In the genomic region with DNA sequence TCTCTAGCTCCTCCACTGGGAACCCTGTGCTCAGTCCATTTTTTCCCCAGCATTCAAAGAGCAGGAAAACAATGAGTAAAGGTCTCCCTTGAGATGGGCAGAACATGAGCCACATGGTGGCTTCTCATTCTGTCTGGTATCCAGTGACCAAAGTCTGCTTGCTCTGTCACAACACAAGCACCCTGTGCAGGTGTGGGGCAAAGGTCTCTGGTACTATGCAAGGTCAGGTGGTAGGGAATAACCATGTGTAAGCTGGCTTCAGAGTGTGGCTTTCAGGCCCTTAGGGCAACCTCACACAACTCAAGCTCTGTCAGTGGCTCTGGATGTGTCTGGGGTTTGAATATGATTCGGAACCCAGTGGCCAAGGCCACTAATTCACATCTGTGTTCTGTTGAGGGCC, we compare ENCODE assay signal across 23 mouse cellular contexts. TPM values are rescaled to one million over a fixed set of nuclear protein-coding genes. Genes with fewer than 3 reads are reported as not detected.
DNase-seq lines count a peak whose midpoint lies in the region; ATAC-seq and TF ChIP-seq lines count a peak whose summit lies in the region.
"Had no signal": no experiment of that assay in that cellular context is flagged by ENCODE, and none has a peak within 500 bp of the region (broad histone marks: within the 10 kb centered on the region; RNA-seq: fewer than 3 reads in every experiment).

No protein-coding gene starts in this region.

- peak; percentile 51; the same call in 1 of the 2 replicates for TF ChIP-seq EP300 in liver, postnatal 0 days (IDR thresholded peaks at IDR 0.05; ENCODE audit: low read depth)

- ATAC-seq in kidney, postnatal 0 days (replicated peaks; ENCODE audit: low FRiP score, low read depth): peak; percentile 46; the same call in 1 of the 2 replicates
- peak; percentile 96 for ATAC-seq in intestine, embryonic 16.5 days
- peak; percentile 65; the same call in 1 of the 2 replicates for ATAC-seq in liver, embryonic 11.5 days (replicated peaks; ENCODE audit: low FRiP score)
- ATAC-seq in liver, postnatal 0 days: peak; percentile 99
- ATAC-seq in activated CD4-positive, CD25-positive, alpha-beta regulatory T cell, adult 4 months: no peak
- ATAC-seq: forebrain, embryonic 14.5 days had no signal

- H3K27me3 ChIP-seq in kidney, postnatal 0 days (ENCODE audit: insufficient read depth, low read length): no peaks in the 10 kb centered on the region
- H3K27me3 ChIP-seq in intestine, embryonic 16.5 days (replicated peaks; ENCODE audit: control insufficient read depth, insufficient read depth, low read length): no peaks in the 10 kb centered on the region
- H3K27me3 ChIP-seq in liver, embryonic 11.5 days (replicated peaks; ENCODE audit: control insufficient read depth, insufficient read depth, low read length): no peaks in the 10 kb centered on the region
- H3K27me3 ChIP-seq in liver, postnatal 0 days (ENCODE audit: insufficient read depth, low read length): no peaks in the 10 kb centered on the region
- H3K27me3 ChIP-seq: hindbrain, embryonic 15.5 days; limb, embryonic 13.5 days; lung, embryonic 15.5 days had no signal

- 85% methylated on average over 1 of the region's 1 CpGs for WGBS in kidney, postnatal 0 days
- 88% methylated on average over 1 of the region's 1 CpGs for WGBS in intestine, embryonic 16.5 days
- WGBS in liver, embryonic 11.5 days: 79% methylated on average over 1 of the region's 1 CpGs
- 76% methylated on average over 1 of the region's 1 CpGs for WGBS in liver, postnatal 0 days (ENCODE audit: insufficient replicate concordance)

- no peak overlapping the region for H3K27ac ChIP-seq in kidney, postnatal 0 days
- H3K27ac ChIP-seq in intestine, embryonic 16.5 days (ENCODE audit: low read length): no peak overlapping the region; the same call in 1 of the 2 replicates
- H3K27ac ChIP-seq in liver, embryonic 11.5 days (ENCODE audit: low read depth, low read length): no peak overlapping the region
- peak overlapping the region; percentile 78 for H3K27ac ChIP-seq in liver, postnatal 0 days (ENCODE audit: low read depth)
- H3K27ac ChIP-seq: gastrocnemius, adult 2 months; hindbrain, embryonic 15.5 days; layer of hippocampus, adult 2 months; limb, embryonic 13.5 days; lung, embryonic 15.5 days; macrophage had no signal

- DNase-seq in kidney, postnatal 0 days (ENCODE audit: low spot score): no peak
- DNase-seq in kidney, postnatal 4 days: no peak
- no peak for DNase-seq in liver, embryonic 11.5 days (ENCODE audit: low spot score)
- DNase-seq in liver, postnatal 0 days: peak; percentile 59
- no peak for DNase-seq in gastrocnemius, adult 8-10 months (ENCODE audit: low spot score in 2 of 2)
- no peak for DNase-seq in layer of hippocampus, adult 9-11 months
- DNase-seq: adrenal gland, adult 8-10 months; B cell, adult 2 months; cerebellum, adult 18-20 months; cerebellum, postnatal 14 days; embryo, embryonic 11 days; gastrocnemius, adult 2 months; right cerebral cortex, adult 18-20 months; right cerebral cortex, postnatal 4 days had no signal

- H3K9me3 ChIP-seq in kidney, postnatal 0 days (replicated peaks; ENCODE audit: low read length): no peaks in the 10 kb centered on the region
- no peaks in the 10 kb centered on the region for H3K9me3 ChIP-seq in intestine, embryonic 16.5 days (ENCODE audit: control insufficient read depth, low read length)
- H3K9me3 ChIP-seq in liver, embryonic 11.5 days (ENCODE audit: control insufficient read depth, low read length): no peaks in the 10 kb centered on the region
- no peaks in the 10 kb centered on the region for H3K9me3 ChIP-seq in liver, postnatal 0 days (ENCODE audit: low read length)
- H3K9me3 ChIP-seq: hindbrain, embryonic 15.5 days; limb, embryonic 13.5 days; lung, embryonic 15.5 days had no signal

- H3K36me3 ChIP-seq in kidney, postnatal 0 days (ENCODE audit: insufficient read depth, low read length): no peaks in the 10 kb centered on the region
- no peaks in the 10 kb centered on the region for H3K36me3 ChIP-seq in intestine, embryonic 16.5 days (ENCODE audit: control insufficient read depth, insufficient read depth, low read length)
- no peaks in the 10 kb centered on the region for H3K36me3 ChIP-seq in liver, embryonic 11.5 days (ENCODE audit: control insufficient read depth, insufficient read depth, low read length)
- no peaks in the 10 kb centered on the region for H3K36me3 ChIP-seq in liver, postnatal 0 days (replicated peaks; ENCODE audit: insufficient read depth, low read length)
- H3K36me3 ChIP-seq: hindbrain, embryonic 15.5 days; limb, embryonic 13.5 days; lung, embryonic 15.5 days had no signal

- TF ChIP-seq CTCF in kidney, postnatal 0 days (IDR thresholded peaks at IDR 0.05; ENCODE audit: low read depth): no peak
- TF ChIP-seq CTCF in liver, postnatal 0 days (IDR thresholded peaks at IDR 0.05; ENCODE audit: low read depth): no peak

- H3K4me3 ChIP-seq in kidney, postnatal 0 days (replicated peaks; ENCODE audit: low read depth, low read length): no peak overlapping the region
- H3K4me3 ChIP-seq in intestine, embryonic 16.5 days (ENCODE audit: low read length): no peak overlapping the region
- no peak overlapping the region for H3K4me3 ChIP-seq in liver, embryonic 11.5 days (ENCODE audit: low read depth, low read length)
- no peak overlapping the region for H3K4me3 ChIP-seq in liver, postnatal 0 days (ENCODE audit: low read depth, low read length)
- H3K4me3 ChIP-seq: gastrocnemius, adult 2 months; hindbrain, embryonic 15.5 days; layer of hippocampus, adult 2 months; limb, embryonic 13.5 days; lung, embryonic 15.5 days had no signal

- H3K4me1 ChIP-seq in kidney, postnatal 0 days (replicated peaks; ENCODE audit: insufficient read depth, low read length): no peaks in the 10 kb centered on the region
- H3K4me1 ChIP-seq in intestine, embryonic 16.5 days (ENCODE audit: control insufficient read depth, insufficient read depth, low read length): no peaks in the 10 kb centered on the region
- H3K4me1 ChIP-seq in liver, embryonic 11.5 days (replicated peaks; ENCODE audit: control insufficient read depth, insufficient read depth, low read length): no peaks in the 10 kb centered on the region
- H3K4me1 ChIP-seq in liver, postnatal 0 days (ENCODE audit: insufficient read depth): no peaks in the 10 kb centered on the region
- H3K4me1 ChIP-seq: hindbrain, embryonic 15.5 days; limb, embryonic 13.5 days; lung, embryonic 15.5 days had no signal

- H3K4me2 ChIP-seq in kidney, postnatal 0 days (ENCODE audit: low read length): no peak overlapping the region
- H3K4me2 ChIP-seq in intestine, embryonic 16.5 days (ENCODE audit: low read depth, low read length): no peak overlapping the region
- H3K4me2 ChIP-seq in liver, embryonic 11.5 days: no peak overlapping the region
- no peak overlapping the region for H3K4me2 ChIP-seq in liver, postnatal 0 days (ENCODE audit: low read depth, low read length)
- H3K4me2 ChIP-seq: heart, embryonic 11.5 days; hindbrain, embryonic 15.5 days; limb, embryonic 13.5 days; lung, embryonic 15.5 days had no signal

- H3K9ac ChIP-seq in kidney, postnatal 0 days (ENCODE audit: low read depth, low read length): no peak overlapping the region
- H3K9ac ChIP-seq in intestine, embryonic 16.5 days (ENCODE audit: low read depth, low read length): no peak overlapping the region
- H3K9ac ChIP-seq in liver, embryonic 11.5 days (ENCODE audit: low read depth, low read length): no peak overlapping the region
- H3K9ac ChIP-seq in liver, postnatal 0 days (replicated peaks): no peak overlapping the region
- H3K9ac ChIP-seq: hindbrain, embryonic 15.5 days; limb, embryonic 13.5 days; lung, embryonic 15.5 days had no signal

RNA-seq across cellular contexts. Expression of a gene that starts 22.7 kb away (rescaled TPM):
- 3.0 and 3.2 TPM in 2 replicates for polyA plus RNA-seq in kidney, postnatal 0 days (2015; fragmentation: Nextera tagmentation; extraction: Ambion mirVana)
- 3.6 and 3.9 TPM in 2 replicates for polyA plus RNA-seq in intestine, embryonic 16.5 days (2015; fragmentation: Nextera tagmentation; extraction: Ambion mirVana)
- polyA plus RNA-seq in liver, embryonic 11.5 days (2014; fragmentation: Nextera tagmentation; extraction: Ambion mirVana): 0.73 and 0.84 TPM in 2 replicates
- 0.94 and 1.1 TPM in 2 replicates for polyA plus RNA-seq in liver, postnatal 0 days (2015; fragmentation: Nextera tagmentation; extraction: Ambion mirVana)
- total RNA-seq in gastrocnemius, adult 8-10 months (2022): 1 to 10 TPM; 3.4 to 4.9 (median 4.2) TPM
- polyA plus RNA-seq in activated CD4-positive, CD25-positive, alpha-beta regulatory T cell, adult 4 months (2017; shearing (Covaris generic)): 1 to 10 TPM; 5.6 to 6.0 TPM
